8 mouse cellular contexts compared by ENCODE assay signal in genomic region chr11:53958176-53958575, GRCm38 (mm10). TPM values are rescaled to one million over a fixed set of nuclear protein-coding genes. Genes with fewer than 3 reads are reported as not detected.
A peak's percentile ranks its signal among the peaks of the same experiment; 100 is the strongest.
DNase-seq lines count a peak whose midpoint lies in the region; ATAC-seq and TF ChIP-seq lines count a peak whose summit lies in the region.
"Not testable (repeated sequence)": the region's sequence is repeated elsewhere in the genome, so short reads cannot be mapped to it uniquely, and the experiment has no call there.

No protein-coding gene starts in this region.

- H3K4me3 ChIP-seq in hindbrain, postnatal 0 days (ENCODE audit: low read length); left cerebral cortex, adult 2 months: not testable (repeated sequence)

- not testable (repeated sequence) for H3K4me2 ChIP-seq in hindbrain, postnatal 0 days (ENCODE audit: low read depth, low read length)

- not testable (repeated sequence) for H3K4me1 ChIP-seq in hindbrain, postnatal 0 days (ENCODE audit: insufficient read depth, low read length)

- WGBS in hindbrain, postnatal 0 days = 32% methylated on average over 4 of the region's 4 CpGs

- intact Hi-C loops in left cerebral cortex, adult 2 months (cut with DNase I) = not testable (repeated sequence)

- ATAC-seq in hindbrain, postnatal 0 days = not testable (repeated sequence)

- peak; percentile 32; the same call in 1 of the 2 replicates for TF ChIP-seq CTCF in hindbrain, postnatal 0 days (IDR thresholded peaks at IDR 0.05; ENCODE audit: low read depth)
- peak; percentile 6; the same call in 1 of the 2 replicates for TF ChIP-seq CTCF in left cerebral cortex, adult 2 months (IDR thresholded peaks at IDR 0.05)

- H3K27ac ChIP-seq in hindbrain, postnatal 0 days; left cerebral cortex, adult 2 months: not testable (repeated sequence)

- DNase-seq in CD4-positive helper T cell, adult 2 months (ENCODE audit: low read depth, low spot score) = peak; percentile 9
- peak; percentile 13 for DNase-seq in adrenal gland, adult 8-10 months
- DNase-seq in embryo, embryonic 10.5 days (ENCODE audit: low spot score) = peak; percentile 14
- not testable (repeated sequence) for DNase-seq in hindbrain, postnatal 0 days (ENCODE audit: low spot score)
- peak; percentile 12 for DNase-seq in left cerebral cortex, adult 2 months (ENCODE audit: extremely low spot score in 1 of 2, low spot score in 2 of 2)
- peak; percentile 67 for DNase-seq in lung, postnatal 36 days
- peak; percentile 19 to 65 for DNase-seq in spleen, postnatal 10 days (ENCODE audit: low spot score in 2 of 2)
- peak; percentile 40 for DNase-seq in thymus, postnatal 25 days

- not testable (repeated sequence) for H3K9ac ChIP-seq in hindbrain, postnatal 0 days (replicated peaks; ENCODE audit: low read length)

- not testable (repeated sequence) for H3K36me3 ChIP-seq in hindbrain, postnatal 0 days (ENCODE audit: insufficient read depth, low read length)

- not testable (repeated sequence) for H3K9me3 ChIP-seq in hindbrain, postnatal 0 days (ENCODE audit: low read length)

- not testable (repeated sequence) for H3K27me3 ChIP-seq in hindbrain, postnatal 0 days (ENCODE audit: insufficient read depth, low read length)

RNA-seq across cellular contexts. Expression of gene Slc22a21, which starts 22.0 kb away (rescaled TPM):
- 10 to 100 TPM in 1 of 4 experiments, 1 to 10 TPM in 3; 4.4 to 12.5 (median 6.6) TPM for total RNA-seq in adrenal gland, adult 8-10 months (2022)
- total RNA-seq in hindbrain, postnatal 0 days (2014; rRNA removed) = 6.6 and 7.2 TPM in 2 replicates
- polyA plus RNA-seq in hindbrain, postnatal 0 days (2015; fragmentation: Nextera tagmentation; extraction: Ambion mirVana) = 6.2 and 6.3 TPM in 2 replicates
- 1 to 10 TPM; 1.3 TPM for total RNA-seq in left cerebral cortex, adult 2 months (2021)
